In genomic region chr14:18511094-18511493, GRCm38 (mm10) we compare ENCODE assay signal across 9 mouse cellular contexts.
A peak's percentile ranks its signal among the peaks of the same experiment; 100 is the strongest.
DNase-seq lines count a peak whose midpoint lies in the region; ATAC-seq and TF ChIP-seq lines count a peak whose summit lies in the region.
"Had no signal": no experiment of that assay in that cellular context is flagged by ENCODE, and none has a peak within 500 bp of the region (broad histone marks: within the 10 kb centered on the region; RNA-seq: fewer than 3 reads in every experiment).

No protein-coding gene starts in this region.

- H3K4me2 ChIP-seq in forebrain, embryonic 15.5 days (replicated peaks) = no peak overlapping the region
- H3K4me2 ChIP-seq in liver, postnatal 0 days (ENCODE audit: low read depth, low read length) = no peak overlapping the region
- H3K4me2 ChIP-seq in liver, embryonic 11.5 days = no peak overlapping the region
- no peak overlapping the region for H3K4me2 ChIP-seq in forebrain, postnatal 0 days (ENCODE audit: low read depth)
- H3K4me2 ChIP-seq: liver, embryonic 15.5 days had no signal

- no peaks in the 10 kb centered on the region for H3K4me1 ChIP-seq in forebrain, embryonic 10.5 days
- no peaks in the 10 kb centered on the region for H3K4me1 ChIP-seq in forebrain, embryonic 15.5 days
- H3K4me1 ChIP-seq in liver, postnatal 0 days (ENCODE audit: insufficient read depth) = no peaks in the 10 kb centered on the region
- no peaks in the 10 kb centered on the region for H3K4me1 ChIP-seq in liver, embryonic 11.5 days (replicated peaks; ENCODE audit: control insufficient read depth, insufficient read depth, low read length)
- H3K4me1 ChIP-seq in forebrain, postnatal 0 days (ENCODE audit: insufficient read depth) = no peaks in the 10 kb centered on the region
- H3K4me1 ChIP-seq: liver, embryonic 15.5 days had no signal

- H3K9ac ChIP-seq in forebrain, embryonic 15.5 days (replicated peaks) = no peak overlapping the region
- H3K9ac ChIP-seq in liver, postnatal 0 days (replicated peaks) = no peak overlapping the region
- H3K9ac ChIP-seq in liver, embryonic 11.5 days (ENCODE audit: low read depth, low read length) = no peak overlapping the region
- H3K9ac ChIP-seq in forebrain, postnatal 0 days = no peak overlapping the region
- H3K9ac ChIP-seq: liver, embryonic 15.5 days had no signal

- DNase-seq in forebrain, embryonic 10.5 days (ENCODE audit: extremely low spot score, low spot score) = peak; percentile 14
- DNase-seq in liver, postnatal 0 days = no peak
- no peak for DNase-seq in liver, embryonic 11.5 days (ENCODE audit: low spot score)
- no peak for DNase-seq in forebrain, postnatal 0 days
- peak; percentile 46 for DNase-seq in thymus, postnatal 0 days (ENCODE audit: low spot score)
- no peak for DNase-seq in layer of hippocampus, adult 8-10 months (ENCODE audit: low spot score in 2 of 2)
- no peak for DNase-seq in cerebellum, adult 18-20 months

- no peaks in the 10 kb centered on the region for H3K36me3 ChIP-seq in forebrain, embryonic 10.5 days (replicated peaks)
- no peaks in the 10 kb centered on the region for H3K36me3 ChIP-seq in forebrain, embryonic 15.5 days
- H3K36me3 ChIP-seq in liver, postnatal 0 days (replicated peaks; ENCODE audit: insufficient read depth, low read length) = no peaks in the 10 kb centered on the region
- H3K36me3 ChIP-seq in liver, embryonic 11.5 days (ENCODE audit: control insufficient read depth, insufficient read depth, low read length) = no peaks in the 10 kb centered on the region
- no peaks in the 10 kb centered on the region for H3K36me3 ChIP-seq in forebrain, postnatal 0 days (ENCODE audit: insufficient read depth)
- H3K36me3 ChIP-seq: liver, embryonic 15.5 days had no signal

- H3K27me3 ChIP-seq in forebrain, embryonic 10.5 days (ENCODE audit: poor library complexity, severe bottlenecking) = no peaks in the 10 kb centered on the region
- H3K27me3 ChIP-seq in forebrain, embryonic 15.5 days = no peaks in the 10 kb centered on the region
- H3K27me3 ChIP-seq in liver, postnatal 0 days (ENCODE audit: insufficient read depth, low read length) = no peaks in the 10 kb centered on the region
- no peaks in the 10 kb centered on the region for H3K27me3 ChIP-seq in liver, embryonic 11.5 days (replicated peaks; ENCODE audit: control insufficient read depth, insufficient read depth, low read length)
- H3K27me3 ChIP-seq in forebrain, postnatal 0 days (ENCODE audit: insufficient read depth, low read length) = no peaks in the 10 kb centered on the region
- H3K27me3 ChIP-seq: liver, embryonic 15.5 days had no signal

- no peak for ATAC-seq in forebrain, embryonic 15.5 days (replicated peaks)
- no peak for ATAC-seq in liver, postnatal 0 days
- no peak for ATAC-seq in liver, embryonic 11.5 days (replicated peaks; ENCODE audit: low FRiP score)
- no peak for ATAC-seq in forebrain, postnatal 0 days

- TF ChIP-seq EP300 in liver, postnatal 0 days (IDR thresholded peaks at IDR 0.05; ENCODE audit: low read depth) = no peak

- peak; percentile 30 for TF ChIP-seq CTCF in liver, postnatal 0 days (IDR thresholded peaks at IDR 0.05; ENCODE audit: low read depth)
- TF ChIP-seq CTCF in forebrain, postnatal 0 days (IDR thresholded peaks at IDR 0.05; ENCODE audit: low read depth) = peak; percentile 39; the same call in 1 of the 2 replicates

- no peak overlapping the region for H3K4me3 ChIP-seq in forebrain, embryonic 10.5 days
- no peak overlapping the region for H3K4me3 ChIP-seq in forebrain, embryonic 15.5 days
- H3K4me3 ChIP-seq in liver, postnatal 0 days (ENCODE audit: low read depth, low read length) = no peak overlapping the region
- no peak overlapping the region for H3K4me3 ChIP-seq in liver, embryonic 11.5 days (ENCODE audit: low read depth, low read length)
- H3K4me3 ChIP-seq in forebrain, postnatal 0 days (ENCODE audit: low read depth, low read length) = no peak overlapping the region
- H3K4me3 ChIP-seq: liver, embryonic 15.5 days had no signal

- no peak overlapping the region for H3K27ac ChIP-seq in forebrain, embryonic 10.5 days
- H3K27ac ChIP-seq in forebrain, embryonic 15.5 days (replicated peaks) = no peak overlapping the region
- H3K27ac ChIP-seq in liver, postnatal 0 days (ENCODE audit: low read depth) = no peak overlapping the region
- no peak overlapping the region for H3K27ac ChIP-seq in liver, embryonic 11.5 days (ENCODE audit: low read depth, low read length)
- no peak overlapping the region for H3K27ac ChIP-seq in forebrain, postnatal 0 days (ENCODE audit: low read depth, low read length)
- H3K27ac ChIP-seq: liver, embryonic 15.5 days had no signal

- no peaks in the 10 kb centered on the region for H3K9me3 ChIP-seq in forebrain, embryonic 10.5 days
- H3K9me3 ChIP-seq in forebrain, embryonic 15.5 days = no peaks in the 10 kb centered on the region
- H3K9me3 ChIP-seq in liver, postnatal 0 days (ENCODE audit: low read length) = no peaks in the 10 kb centered on the region
- H3K9me3 ChIP-seq in liver, embryonic 11.5 days (ENCODE audit: control insufficient read depth, low read length) = no peaks in the 10 kb centered on the region
- no peaks in the 10 kb centered on the region for H3K9me3 ChIP-seq in forebrain, postnatal 0 days (ENCODE audit: low read length)
- H3K9me3 ChIP-seq: liver, embryonic 15.5 days had no signal

Comparison
In these comparisons a context has a peak if more than half of its experiments do, and no peak if none do; other contexts are left out.
1. DNase-seq: peak in forebrain, embryonic 10.5 days (single experiment) and thymus, postnatal 0 days (single experiment); none in liver, postnatal 0 days (single experiment), liver, embryonic 11.5 days (single experiment), forebrain, postnatal 0 days (single experiment), layer of hippocampus, adult 8-10 months (0 of 2) and cerebellum, adult 18-20 months (0 of 2).